Mouse (Mus musculus) limb, embryonic 11.5 days (tissue): ENCODE results near the gene Tceal7. TPM values are rescaled to one million over a fixed set of nuclear protein-coding genes. Genes with fewer than 3 reads are reported as not detected.
"Not testable (repeated sequence)": the region's sequence is repeated elsewhere in the genome, so short reads cannot be mapped to it uniquely, and the experiment has no call there.

Experiments
- ATAC-seq: fragments of 200-750 bp; cut with Nextera tagmentation; 2 replicates; pipeline ENCODE4 v1.8.0; 2017; ENCODE audit warnings: low read depth; ENCODE audit not compliant: insufficient number of reproducible peaks, low FRiP score, low TSS enrichment
- DNase-seq: peaks from one replicate; pipeline ENCODE4 v3.0.0-alpha.2; 2015; ENCODE audit warnings: low spot score
- H3K27ac ChIP-seq: fragments of 300-500 bp; sonication (generic); replicated peaks from 2 replicates; pipeline ENCODE4 v1.5.1; 2014; ENCODE audit warnings: low read depth, mild to moderate bottlenecking, low read length
- H3K27me3 ChIP-seq: fragments of 300-500 bp; sonication (generic); 2 replicates; pipeline ENCODE4 v1.6.1; 2014; ENCODE audit warnings: mild to moderate bottlenecking, low read length, mixed read lengths; ENCODE audit not compliant: control insufficient read depth, insufficient read depth
- H3K36me3 ChIP-seq: fragments of 300-500 bp; sonication (generic); 2 replicates; pipeline ENCODE4 v1.6.1; 2014; ENCODE audit warnings: mild to moderate bottlenecking, low read length, moderate library complexity, mixed read lengths; ENCODE audit not compliant: control insufficient read depth, insufficient read depth
- H3K4me1 ChIP-seq: fragments of 300-500 bp; sonication (generic); 2 replicates; pipeline ENCODE4 v1.6.1; 2014; ENCODE audit warnings: low read length, mixed read lengths; ENCODE audit not compliant: control insufficient read depth, insufficient read depth
- H3K4me2 ChIP-seq: fragments of 300-500 bp; sonication (generic); 2 replicates; pipeline ENCODE4 v1.6.1; 2014; ENCODE audit warnings: low read depth, mild to moderate bottlenecking, moderate library complexity; ENCODE audit not compliant: severe bottlenecking
- H3K4me3 ChIP-seq: fragments of 300-500 bp; sonication (generic); 2 replicates; pipeline ENCODE4 v1.5.1; 2014; ENCODE audit warnings: low read depth, low read length
- H3K9ac ChIP-seq: fragments of 300-500 bp; sonication (generic); 2 replicates; pipeline ENCODE4 v1.6.1; 2014; ENCODE audit warnings: mild to moderate bottlenecking, low read length
- H3K9me3 ChIP-seq: fragments of 300-500 bp; sonication (generic); 2 replicates; pipeline ENCODE4 v1.6.1; 2016; ENCODE audit warnings: low read length; ENCODE audit not compliant: control insufficient read depth
- WGBS: fragments of 180-500 bp; shearing (Covaris S2); extraction: QIAGEN DNeasy Blood & Tissue Kit; methylation state at CpG from one replicate; pipeline ENCODE4 v1.1.7; 2014; 5-methylcytosine and 5-hydroxymethylcytosine counted together
- microRNA-seq: library from miRNA; unstranded; fragments of <30 nt; microRNA quantifications from one replicate; pipeline ENCODE4, GENCODE M21; 2016
- polyA plus RNA-seq: library from polyadenylated mRNA; unstranded; fragments of >200 nt; fragmentation: Nextera tagmentation; extraction: Ambion mirVana; gene quantifications from 2 replicates; pipeline ENCODE4 v1.2.1, GENCODE M21; 2014

Tceal7 gene
- polyA plus RNA-seq, 1 experiment from 2014 or later, result 1.8 TPM

GRCm38 (mm10) chrX:136267720-136268119 lies 53.1 kb downstream of the Tceal7 start:
- H3K4me1 ChIP-seq, result 0 out of 2 replicates have a peak, but pooled peaks cover 3% of the 10 kb centered on the region
- DNase-seq (no peak), ATAC-seq (no peak)
- no peaks in the 10 kb centered on the region for H3K9me3 ChIP-seq
- no peak overlapping the region for H3K4me3 ChIP-seq
- no peak overlapping the region for H3K4me2 ChIP-seq
- H3K27me3 ChIP-seq, result 0 out of 2 replicates have a peak, but pooled peaks cover 2% of the 10 kb centered on the region
- H3K36me3 ChIP-seq, result no peaks in the 10 kb centered on the region
- WGBS, result 67% methylated on average over 5 of the region's 5 CpGs
- H3K27ac ChIP-seq, result no peak overlapping the region
- H3K9ac ChIP-seq, result no peak overlapping the region

GRCm38 (mm10) chrX:136268173-136268572 lies 53.6 kb downstream of the Tceal7 start:
- DNase-seq, result no peak
- H3K4me2 ChIP-seq, result no peak overlapping the region
- H3K4me3 ChIP-seq, result no peak overlapping the region
- ATAC-seq, result no peak
- H3K36me3 ChIP-seq, result no peaks in the 10 kb centered on the region
- 0 out of 2 replicates have a peak, but pooled peaks cover 3% of the 10 kb centered on the region for H3K4me1 ChIP-seq
- WGBS, result 51% methylated on average over 4 of the region's 4 CpGs
- H3K27ac ChIP-seq, result no peak overlapping the region
- 0 out of 2 replicates have a peak, but pooled peaks cover 2% of the 10 kb centered on the region for H3K27me3 ChIP-seq
- no peaks in the 10 kb centered on the region for H3K9me3 ChIP-seq
- H3K9ac ChIP-seq, result no peak overlapping the region

- Histone ChIP-seq H3K4me3 (peak within 1 kb of the TSS; percentile 33), H3K9ac (peak within 1 kb of the TSS; percentile 17; the same call in 1 of the 2 replicates), H3K4me2 (peak within 1 kb of the TSS; percentile 41)
- not testable (repeated sequence) for H3K4me1 ChIP-seq, H3K27me3 ChIP-seq, H3K27ac ChIP-seq, H3K9me3 ChIP-seq, H3K36me3 ChIP-seq, DNase-seq
- peak; percentile 95 for ATAC-seq
- 31% methylated on average over 12 of the region's 30 CpGs for WGBS
Observed at GRCm38 (mm10) chrX:136269743-136270392, 55.3 kb downstream of the Tceal7 start, which contains the start of gene Bex3. Bex3 (plus strand) TSS chrX:136270253.

GRCm38 (mm10) chrX:136270393-136271111 lies 56.0 kb downstream of the Tceal7 start:
- Histone ChIP-seq H3K4me3 (peak overlapping the region; percentile 33), H3K9ac (peak overlapping the region; percentile 17; the same call in 1 of the 2 replicates), H3K4me2 (peak overlapping the region; percentile 41)
- WGBS, result 25% methylated on average over 14 of the region's 60 CpGs
- peak; percentile 40 for ATAC-seq
- not testable (repeated sequence) for H3K27ac ChIP-seq, H3K27me3 ChIP-seq, H3K36me3 ChIP-seq, H3K9me3 ChIP-seq, DNase-seq, H3K4me1 ChIP-seq

GRCm38 (mm10) chrX:136274542-136274941 lies 60.0 kb downstream of the Tceal7 start:
- H3K27me3 ChIP-seq, result 0 out of 2 replicates have a peak, but pooled peaks cover 2% of the 10 kb centered on the region
- H3K9ac ChIP-seq, result no peak overlapping the region
- 24% methylated on average over 3 of the region's 3 CpGs for WGBS
- no peak for ATAC-seq
- no peak overlapping the region for H3K27ac ChIP-seq
- 0 out of 2 replicates have a peak, but pooled peaks cover 3% of the 10 kb centered on the region for H3K4me1 ChIP-seq
- no peak overlapping the region for H3K4me2 ChIP-seq
- no peak overlapping the region for H3K4me3 ChIP-seq
- DNase-seq, result no peak
- no peaks in the 10 kb centered on the region for H3K9me3 ChIP-seq
- no peaks in the 10 kb centered on the region for H3K36me3 ChIP-seq

GRCm38 (mm10) chrX:136275386-136275785 lies 60.8 kb downstream of the Tceal7 start:
- whole genome bisulfite sequencing, result 43% methylated on average over 3 of the region's 3 CpGs

More at GRCm38 (mm10) chrX:136275386-136275785, 60.8 kb downstream of the Tceal7 start:
- no peak overlapping the region for H3K27ac ChIP-seq
- no peaks in the 10 kb centered on the region for H3K9me3 ChIP-seq
- H3K27me3 ChIP-seq, result 0 out of 2 replicates have a peak, but pooled peaks cover 2% of the 10 kb centered on the region
- DNase-seq (no peak), ATAC-seq (no peak)
- no peaks in the 10 kb centered on the region for H3K36me3 ChIP-seq
- H3K4me1 ChIP-seq, result 0 out of 2 replicates have a peak, but pooled peaks cover 3% of the 10 kb centered on the region
- no peak overlapping the region for H3K9ac ChIP-seq
- no peak overlapping the region for H3K4me2 ChIP-seq
- no peak overlapping the region for H3K4me3 ChIP-seq

Small RNA genes within 50 kb of the gene (microRNA-seq; reads per million reads assigned to microRNA genes)
- not detected for gene Mir6383

Other genes starting within 250 kb of the Tceal7 start
- gene Arxes2, start 221.0 kb upstream of the Tceal7 start, polyA plus RNA-seq, result 101 and 102 TPM in 2 replicates
- 47.7 and 52.3 TPM in 2 replicates for gene Arxes1, start 181.4 kb upstream of the Tceal7 start, polyA plus RNA-seq
- gene Bex2, start 146.5 kb upstream of the Tceal7 start, polyA plus RNA-seq, result 242 and 252 TPM in 2 replicates
- 0.07 and 0.09 TPM in 2 replicates for gene Nxf3, start 129.5 kb upstream of the Tceal7 start, polyA plus RNA-seq
- 74.2 and 81.7 TPM in 2 replicates for gene Bex4, start 75.8 kb upstream of the Tceal7 start, polyA plus RNA-seq
- 225 and 230 TPM in 2 replicates for gene Tceal8, start 42.4 kb upstream of the Tceal7 start, polyA plus RNA-seq
- gene Tceal5, start 10.9 kb upstream of the Tceal7 start, polyA plus RNA-seq, result 1.8 and 1.9 TPM in 2 replicates
- gene Bex1, start 734 bp downstream of the Tceal7 start, polyA plus RNA-seq, result 88.1 and 98.7 TPM in 2 replicates
- gene Tceal9, start 30.3 kb downstream of the Tceal7 start, polyA plus RNA-seq, result 714 and 733 TPM in 2 replicates
- gene Bex3, start 55.5 kb downstream of the Tceal7 start, polyA plus RNA-seq, result 681 and 702 TPM in 2 replicates